ENCODE assay signal across 42 mouse cellular contexts in genomic region chr17:12359876-12360275, GRCm38 (mm10). TPM values are rescaled to one million over a fixed set of nuclear protein-coding genes. Genes with fewer than 3 reads are reported as not detected.
"Had no signal": no experiment of that assay in that cellular context is flagged by ENCODE, and none has a peak within 500 bp of the region (broad histone marks: within the 10 kb centered on the region; RNA-seq: fewer than 3 reads in every experiment).

No protein-coding gene starts in this region.

- H3K27me3 ChIP-seq: heart, embryonic 15.5 days; hindbrain, embryonic 12.5 days; hindbrain, embryonic 13.5 days; hindbrain, embryonic 15.5 days; intestine, embryonic 15.5 days; kidney, embryonic 15.5 days had no signal

- H3K27ac ChIP-seq: heart, embryonic 13.5 days; heart, embryonic 15.5 days; hindbrain, embryonic 10.5 days; hindbrain, embryonic 12.5 days; hindbrain, embryonic 13.5 days; hindbrain, embryonic 14.5 days; hindbrain, embryonic 15.5 days; hindbrain, postnatal 0 days; intestine, embryonic 15.5 days; kidney, embryonic 15.5 days; kidney, postnatal 0 days; layer of hippocampus, adult 2 months; left cerebral cortex, adult 2 months had no signal

- H3K9ac ChIP-seq: heart, embryonic 12.5 days; heart, embryonic 13.5 days; heart, embryonic 15.5 days; hindbrain, embryonic 12.5 days; hindbrain, embryonic 13.5 days; hindbrain, embryonic 14.5 days; hindbrain, embryonic 15.5 days; intestine, embryonic 15.5 days; kidney, embryonic 15.5 days had no signal

- H3K36me3 ChIP-seq: heart, embryonic 12.5 days; heart, embryonic 13.5 days; heart, embryonic 15.5 days; hindbrain, embryonic 10.5 days; hindbrain, embryonic 12.5 days; hindbrain, embryonic 13.5 days; hindbrain, embryonic 15.5 days; intestine, embryonic 15.5 days; kidney, embryonic 15.5 days had no signal

- H3K9me3 ChIP-seq: heart, embryonic 12.5 days; heart, embryonic 13.5 days; heart, embryonic 15.5 days; hindbrain, embryonic 10.5 days; hindbrain, embryonic 12.5 days; hindbrain, embryonic 13.5 days; hindbrain, embryonic 15.5 days; intestine, embryonic 15.5 days; kidney, embryonic 15.5 days had no signal

- H3K4me1 ChIP-seq: hindbrain, embryonic 13.5 days; hindbrain, embryonic 15.5 days; intestine, embryonic 15.5 days; kidney, embryonic 15.5 days had no signal

- DNase-seq: heart, postnatal 10 days; heart, postnatal 14 days; heart, postnatal 36 days; heart, postnatal 4 days; kidney, adult 11 months; kidney, adult 18-20 months; kidney, adult 2 months; kidney, adult 8-10 months; kidney, adult 9 months; kidney, postnatal 10 days; kidney, postnatal 14 days; kidney, postnatal 25 days; kidney, postnatal 4 days; layer of hippocampus, adult 9-11 months; layer of hippocampus, postnatal 36 days had no signal

- H3K4me3 ChIP-seq: heart, embryonic 12.5 days; heart, embryonic 13.5 days; heart, embryonic 15.5 days; hindbrain, embryonic 10.5 days; hindbrain, embryonic 12.5 days; hindbrain, embryonic 13.5 days; hindbrain, embryonic 15.5 days; intestine, embryonic 15.5 days; kidney, embryonic 15.5 days; layer of hippocampus, adult 2 months; left cerebral cortex, adult 2 months had no signal

- H3K4me2 ChIP-seq: heart, embryonic 11.5 days; heart, embryonic 12.5 days; heart, embryonic 13.5 days; heart, embryonic 15.5 days; hindbrain, embryonic 12.5 days; hindbrain, embryonic 13.5 days; hindbrain, embryonic 14.5 days; hindbrain, embryonic 15.5 days; intestine, embryonic 15.5 days; kidney, embryonic 15.5 days had no signal

RNA-seq across cellular contexts. Expression of gene Plg, which starts 18.5 kb away (rescaled TPM):
- total RNA-seq: heart, postnatal 10 days; heart, postnatal 14 days; heart, postnatal 25 days; heart, postnatal 36 days; hematopoietic stem cell, adult 5-6 weeks; layer of hippocampus, adult 18-20 months; layer of hippocampus, adult 2 months; layer of hippocampus, postnatal 10 days; layer of hippocampus, postnatal 14 days; layer of hippocampus, postnatal 25 days; layer of hippocampus, postnatal 36 days had no signal
- polyA plus RNA-seq: heart, embryonic 14.5 days; heart, postnatal 0 days; hindbrain, embryonic 10.5 days; hindbrain, embryonic 11.5 days; hindbrain, embryonic 12.5 days; hindbrain, embryonic 13.5 days; hindbrain, embryonic 16.5 days; hindbrain, postnatal 0 days; inflammation-experienced regulatory T-cells, adult 6 months; kidney, embryonic 14.5 days had no signal
